Mouse (Mus musculus) midbrain, embryonic 12.5 days (tissue): Measurements from ENCODE around the gene Gh. TPM values are rescaled to one million over a fixed set of nuclear protein-coding genes. Genes with fewer than 3 reads are reported as not detected.

Source experiments
- ATAC-seq: fragments of 200-750 bp; cut with Nextera tagmentation; 2 replicates; pipeline ENCODE4 v1.8.0; 2017; ENCODE audit warnings: low read depth, moderate TSS enrichment, moderate library complexity; ENCODE audit not compliant: low FRiP score
- H3K27ac ChIP-seq: fragments of 300-500 bp; sonication (generic); replicated peaks from 2 replicates; pipeline ENCODE4 v1.5.1; 2016; ENCODE audit warnings: mild to moderate bottlenecking
- H3K27me3 ChIP-seq: fragments of 300-500 bp; sonication (generic); 2 replicates; pipeline ENCODE4 v1.6.1; 2016; ENCODE audit warnings: mild to moderate bottlenecking
- H3K36me3 ChIP-seq: fragments of 300-500 bp; sonication (generic); 2 replicates; pipeline ENCODE4 v1.6.1; 2016
- H3K4me1 ChIP-seq: fragments of 300-500 bp; sonication (generic); 2 replicates; pipeline ENCODE4 v1.6.1; 2016
- H3K4me2 ChIP-seq: fragments of 300-500 bp; sonication (generic); replicated peaks from 2 replicates; pipeline ENCODE4 v1.6.1; 2016; ENCODE audit warnings: mild to moderate bottlenecking, moderate library complexity
- H3K4me3 ChIP-seq: fragments of 300-500 bp; sonication (generic); 2 replicates; pipeline ENCODE4 v1.5.1; 2016; ENCODE audit warnings: mild to moderate bottlenecking
- H3K9ac ChIP-seq: fragments of 300-500 bp; sonication (generic); replicated peaks from 2 replicates; pipeline ENCODE4 v1.6.1; 2016; ENCODE audit warnings: mild to moderate bottlenecking, moderate library complexity
- H3K9me3 ChIP-seq: fragments of 300-500 bp; sonication (generic); 2 replicates; pipeline ENCODE4 v1.6.1; 2016; ENCODE audit warnings: mild to moderate bottlenecking
- WGBS: fragments of 180-500 bp; shearing (Covaris S2); methylation state at CpG from one replicate; pipeline ENCODE4 v1.1.7; 2016; 5-methylcytosine and 5-hydroxymethylcytosine counted together
- polyA plus RNA-seq: library from polyadenylated mRNA; unstranded; fragments of >200 nt; fragmentation: Nextera tagmentation; extraction: Ambion mirVana; gene quantifications from 2 replicates; pipeline ENCODE4 v1.2.1, GENCODE M21; 2016

Gene Gh
- polyA plus RNA-seq, 1 experiment from 2014 or later, result not detected

GRCm38 (mm10) chr11:106307432-106307831 lies 5.8 kb upstream of the Gh start:
- Histone ChIP-seq H3K4me2 (no peak overlapping the region), H3K4me1 (no peaks in the 10 kb centered on the region), H3K9ac (no peak overlapping the region), H3K27ac (no peak overlapping the region), H3K36me3 (no peaks in the 10 kb centered on the region), H3K9me3 (no peaks in the 10 kb centered on the region), H3K27me3 (no peaks in the 10 kb centered on the region), H3K4me3 (no peak overlapping the region)
- ATAC-seq, result no peak
- 82% methylated on average over 5 of the region's 5 CpGs for WGBS

DNA sequence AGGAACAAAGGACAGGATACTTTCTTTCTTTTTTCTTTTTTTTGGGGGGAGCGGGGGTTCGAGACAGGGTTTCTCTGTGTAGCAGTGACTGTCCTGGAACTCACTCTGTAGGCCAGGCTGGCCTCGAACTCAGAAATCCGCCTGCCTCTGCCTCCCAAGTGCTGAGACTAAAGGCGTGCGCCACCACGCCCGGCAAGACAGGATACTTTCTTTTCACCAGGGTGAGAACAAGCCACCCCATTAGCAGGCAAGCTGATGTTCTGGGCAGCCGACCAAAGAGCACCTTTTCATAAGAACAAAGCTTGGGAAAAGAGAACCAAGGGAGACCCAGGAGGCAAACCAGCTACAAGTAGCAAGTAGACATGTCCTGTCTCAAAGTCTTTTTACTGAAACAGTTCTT lies 5.1 kb upstream of the Gh start:
- 83% methylated on average over 9 of the region's 9 CpGs for WGBS

GRCm38 (mm10) chr11:106306065-106306385 lies 4.4 kb upstream of the Gh start:
- Histone ChIP-seq H3K9me3 (no peaks in the 10 kb centered on the region), H3K27ac (no peak overlapping the region), H3K9ac (no peak overlapping the region), H3K4me2 (no peak overlapping the region), H3K27me3 (no peaks in the 10 kb centered on the region), H3K4me1 (no peaks in the 10 kb centered on the region), H3K36me3 (no peaks in the 10 kb centered on the region), H3K4me3 (no peak overlapping the region)
- no peak for ATAC-seq
- 81% methylated on average over 3 of the region's 3 CpGs for WGBS

More for the DNA sequence above, 5.1 kb upstream of the Gh start:
- ATAC-seq, result no peak
- H3K27me3 ChIP-seq, result no peaks in the 10 kb centered on the region
- H3K4me2 ChIP-seq, result no peak overlapping the region
- H3K36me3 ChIP-seq, result no peaks in the 10 kb centered on the region
- H3K9me3 ChIP-seq, result no peaks in the 10 kb centered on the region
- H3K27ac ChIP-seq, result no peak overlapping the region
- no peaks in the 10 kb centered on the region for H3K4me1 ChIP-seq
- no peak overlapping the region for H3K4me3 ChIP-seq
- H3K9ac ChIP-seq, result no peak overlapping the region

DNA sequence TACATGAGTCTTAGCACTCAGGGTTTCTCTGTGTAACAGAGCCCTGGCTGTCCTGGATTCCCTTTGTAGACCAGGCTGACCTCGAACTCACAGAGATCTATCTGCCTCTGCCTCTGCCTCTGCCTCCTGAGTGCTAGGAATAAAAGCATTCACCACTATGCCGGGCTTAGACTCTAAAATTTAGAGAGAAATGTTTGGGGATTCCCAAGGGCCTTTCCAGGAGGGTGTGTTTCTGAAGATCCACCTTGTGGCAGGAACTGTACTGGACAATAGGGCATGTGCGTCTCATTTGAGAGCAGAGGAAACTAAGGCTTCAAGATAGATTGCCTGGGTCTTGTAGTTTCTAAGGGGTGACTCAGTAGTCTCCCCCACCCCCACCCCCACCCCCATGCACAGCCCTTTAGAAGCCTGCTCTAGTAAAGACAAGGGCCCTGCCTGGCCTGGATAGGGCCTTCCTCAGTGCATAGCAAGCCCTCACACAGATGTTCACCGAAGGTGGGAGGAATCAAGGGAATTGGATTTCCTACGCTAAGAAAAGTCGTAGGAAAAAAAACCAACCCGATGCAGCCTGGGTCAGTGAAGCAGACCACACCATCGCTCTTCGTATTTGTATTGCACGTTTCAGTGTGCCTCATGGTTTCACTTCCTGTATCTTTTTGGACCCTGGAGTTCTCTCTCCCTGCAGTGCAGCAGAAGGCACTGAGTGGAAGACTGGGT lies 3.8 kb upstream of the Gh start:
- no peak overlapping the region for H3K9ac ChIP-seq

DNA sequence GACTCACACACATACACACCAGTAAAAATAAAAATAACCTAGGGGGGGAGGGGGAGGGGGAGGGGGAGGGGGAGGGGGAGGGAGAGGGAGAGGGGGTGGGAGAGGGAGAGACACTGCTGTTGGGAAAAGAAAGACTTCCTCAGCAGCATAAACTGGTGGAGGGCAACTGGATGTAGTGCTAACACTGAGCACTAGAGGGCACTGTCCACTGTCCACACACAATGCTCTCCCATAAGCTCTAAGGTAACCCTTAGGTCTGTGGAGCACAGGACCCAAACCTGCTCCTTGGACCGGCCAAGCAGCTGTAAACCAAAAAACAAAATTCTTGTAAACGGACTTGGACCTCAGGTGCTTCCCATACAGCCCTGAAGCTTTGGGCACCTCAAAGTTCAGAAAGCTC lies 969 bp upstream of the Gh start:
- ATAC-seq, result no peak
- WGBS, result 17% methylated on average over 2 of the region's 2 CpGs

More for the DNA sequence above, 3.8 kb upstream of the Gh start:
- Histone ChIP-seq H3K36me3 (no peaks in the 10 kb centered on the region), H3K4me2 (no peak overlapping the region), H3K9me3 (no peaks in the 10 kb centered on the region), H3K4me1 (no peaks in the 10 kb centered on the region), H3K27me3 (no peaks in the 10 kb centered on the region), H3K4me3 (no peak overlapping the region), H3K27ac (no peak overlapping the region)
- WGBS, result 87% methylated on average over 10 of the region's 10 CpGs
- no peak for ATAC-seq

DNA sequence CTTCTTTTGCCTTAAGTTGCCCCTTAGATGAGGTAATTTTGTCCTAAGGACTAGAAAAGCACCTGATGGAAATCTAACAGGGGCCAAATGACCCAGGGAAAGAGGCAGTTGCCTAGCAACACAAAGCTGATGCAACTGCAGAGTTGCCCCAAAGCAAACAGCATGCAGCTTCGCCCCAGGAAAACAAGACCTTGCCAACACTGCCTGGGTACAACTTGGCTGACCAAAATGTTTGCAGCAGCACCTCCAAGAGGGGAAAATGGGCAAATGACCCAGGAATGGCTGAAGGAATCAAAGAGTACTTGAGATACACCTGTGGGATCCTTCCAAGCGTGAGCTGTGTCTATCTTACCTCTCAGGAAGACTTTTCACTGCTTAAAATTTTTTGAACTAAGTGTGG lies 9.8 kb downstream of the Gh start:
- WGBS, result 87% methylated on average over 2 of the region's 2 CpGs
- no peak overlapping the region for H3K27ac ChIP-seq
- H3K9ac ChIP-seq, result no peak overlapping the region
- H3K4me1 ChIP-seq, result no peaks in the 10 kb centered on the region
- H3K27me3 ChIP-seq, result no peaks in the 10 kb centered on the region
- no peak overlapping the region for H3K4me2 ChIP-seq
- H3K36me3 ChIP-seq, result no peaks in the 10 kb centered on the region
- H3K9me3 ChIP-seq, result no peaks in the 10 kb centered on the region
- no peak for ATAC-seq
- H3K4me3 ChIP-seq, result no peak overlapping the region

More for the DNA sequence above, 969 bp upstream of the Gh start:
- Histone ChIP-seq H3K4me3 (no peak overlapping the region), H3K36me3 (no peaks in the 10 kb centered on the region), H3K9ac (no peak overlapping the region), H3K27ac (no peak overlapping the region), H3K27me3 (no peaks in the 10 kb centered on the region), H3K4me1 (no peaks in the 10 kb centered on the region), H3K4me2 (no peak overlapping the region), H3K9me3 (no peaks in the 10 kb centered on the region)

- ATAC-seq, result no peak
These were observed 11.3 kb downstream of the Gh start for GRCm38 (mm10) chr11:106290376-106290775.

GRCm38 (mm10) chr11:106289369-106289768 lies 12.3 kb downstream of the Gh start:
- Histone ChIP-seq H3K4me3 (no peak overlapping the region), H3K9ac (no peak overlapping the region), H3K4me1 (no peaks in the 10 kb centered on the region), H3K36me3 (no peaks in the 10 kb centered on the region), H3K27me3 (no peaks in the 10 kb centered on the region), H3K27ac (no peak overlapping the region), H3K4me2 (no peak overlapping the region), H3K9me3 (no peaks in the 10 kb centered on the region)
- WGBS, result 82% methylated on average over 8 of the region's 8 CpGs
- no peak for ATAC-seq

More at GRCm38 (mm10) chr11:106290376-106290775, 11.3 kb downstream of the Gh start:
- Histone ChIP-seq H3K27me3 (no peaks in the 10 kb centered on the region), H3K4me2 (no peak overlapping the region), H3K36me3 (no peaks in the 10 kb centered on the region), H3K4me3 (no peak overlapping the region), H3K9ac (no peak overlapping the region), H3K4me1 (no peaks in the 10 kb centered on the region), H3K9me3 (no peaks in the 10 kb centered on the region), H3K27ac (no peak overlapping the region)
- 87% methylated on average over 5 of the region's 5 CpGs for WGBS

DNA sequence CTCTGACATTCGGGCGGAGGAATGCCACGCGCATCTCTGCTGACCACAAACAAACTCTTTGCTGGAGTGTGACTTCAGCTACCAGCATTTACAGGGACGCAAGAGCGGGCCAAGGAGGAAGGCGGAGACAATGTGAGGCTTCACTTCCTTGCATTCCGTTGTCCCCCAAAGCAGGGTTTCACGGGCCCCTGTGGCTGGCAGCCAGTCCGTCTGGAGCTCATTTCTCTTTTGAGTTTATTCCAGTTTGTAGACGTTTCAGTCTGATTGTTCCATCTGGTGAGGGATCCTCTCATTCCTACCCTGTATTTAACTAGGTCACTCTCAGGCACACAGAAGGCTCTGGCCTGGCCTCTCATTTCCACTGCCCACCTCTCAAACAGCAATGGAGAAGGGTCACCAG lies 14.7 kb downstream of the Gh start:
- Histone ChIP-seq H3K27ac (no peak overlapping the region), H3K9me3 (no peaks in the 10 kb centered on the region), H3K9ac (no peak overlapping the region), H3K4me3 (no peak overlapping the region), H3K4me1 (peaks cover 3% of the 10 kb centered on the region; the same call in 1 of the 2 replicates), H3K4me2 (no peak overlapping the region), H3K27me3 (no peaks in the 10 kb centered on the region), H3K36me3 (no peaks in the 10 kb centered on the region)
- ATAC-seq, result no peak
- WGBS, result 78% methylated on average over 11 of the region's 11 CpGs

GRCm38 (mm10) chr11:106286206-106286605 lies 15.5 kb downstream of the Gh start:
- H3K27ac ChIP-seq, result no peak overlapping the region
- no peaks in the 10 kb centered on the region for H3K27me3 ChIP-seq
- no peak overlapping the region for H3K4me2 ChIP-seq
- H3K4me1 ChIP-seq, result peaks cover 3% of the 10 kb centered on the region; the same call in 1 of the 2 replicates
- no peak overlapping the region for H3K9ac ChIP-seq
- H3K36me3 ChIP-seq, result no peaks in the 10 kb centered on the region
- no peak overlapping the region for H3K4me3 ChIP-seq
- ATAC-seq, result no peak
- H3K9me3 ChIP-seq, result no peaks in the 10 kb centered on the region
- WGBS, result 87% methylated on average over 7 of the region's 7 CpGs

DNA sequence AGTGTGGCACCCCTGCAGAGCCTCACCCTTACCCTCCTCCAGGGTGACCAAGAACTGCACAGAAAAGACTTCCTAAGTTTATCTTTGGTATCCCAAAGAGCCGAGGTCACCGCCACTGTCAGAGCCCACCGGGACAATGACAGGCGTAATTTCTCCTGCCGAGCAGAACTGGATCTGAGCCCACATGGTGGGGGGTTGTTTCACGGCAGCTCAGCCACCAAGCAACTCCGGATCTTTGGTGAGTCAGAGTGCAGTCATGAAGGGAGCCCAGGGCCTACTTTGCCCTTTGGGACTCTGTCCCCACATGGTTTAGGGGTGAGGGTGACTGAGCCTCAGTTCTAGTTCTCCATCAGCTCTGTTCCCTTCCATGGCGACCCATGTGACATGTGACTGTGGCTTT lies 17.5 kb downstream of the Gh start:
- H3K27me3 ChIP-seq, result no peaks in the 10 kb centered on the region
- no peak overlapping the region for H3K27ac ChIP-seq
- H3K4me3 ChIP-seq, result no peak overlapping the region
- H3K9ac ChIP-seq, result no peak overlapping the region
- no peaks in the 10 kb centered on the region for H3K36me3 ChIP-seq
- no peak for ATAC-seq
- WGBS, result 73% methylated on average over 8 of the region's 8 CpGs
- H3K4me1 ChIP-seq, result peaks cover 3% of the 10 kb centered on the region; the same call in 1 of the 2 replicates
- H3K9me3 ChIP-seq, result no peaks in the 10 kb centered on the region
- no peak overlapping the region for H3K4me2 ChIP-seq

- WGBS, result 82% methylated on average over 4 of the region's 4 CpGs
- H3K9ac ChIP-seq, result no peak overlapping the region
- no peak overlapping the region for H3K27ac ChIP-seq
- H3K4me3 ChIP-seq, result no peak overlapping the region
- H3K36me3 ChIP-seq, result no peaks in the 10 kb centered on the region
- peaks cover 4% of the 10 kb centered on the region; the same call in 1 of the 2 replicates for H3K27me3 ChIP-seq
- H3K4me2 ChIP-seq, result no peak overlapping the region
- H3K4me1 ChIP-seq, result peaks cover 3% of the 10 kb centered on the region; the same call in 1 of the 2 replicates
- no peak for ATAC-seq
- no peaks in the 10 kb centered on the region for H3K9me3 ChIP-seq
These were observed 18.3 kb downstream of the Gh start for GRCm38 (mm10) chr11:106283371-106283770.

- no peak for ATAC-seq
- H3K27me3 ChIP-seq, result peaks cover 7% of the 10 kb centered on the region
- peaks cover 3% of the 10 kb centered on the region; the same call in 1 of the 2 replicates for H3K4me1 ChIP-seq
- no peaks in the 10 kb centered on the region for H3K9me3 ChIP-seq
- WGBS, result 89% methylated on average over 6 of the region's 6 CpGs
- no peak overlapping the region for H3K4me2 ChIP-seq
- H3K9ac ChIP-seq, result no peak overlapping the region
- no peaks in the 10 kb centered on the region for H3K36me3 ChIP-seq
- no peak overlapping the region for H3K4me3 ChIP-seq
- no peak overlapping the region for H3K27ac ChIP-seq
These were observed 19.2 kb downstream of the Gh start for GRCm38 (mm10) chr11:106282452-106282851.
